Mouse (Mus musculus): ENCODE measurements around the gene Asns. TPM values are rescaled to one million over a fixed set of nuclear protein-coding genes. Genes with fewer than 3 reads are reported as not detected.
A peak's percentile ranks its signal among the peaks of the same experiment; 100 is the strongest.

Gene Asns
- polyA plus RNA-seq, 2 experiments: 103 to 341 TPM

DNA sequence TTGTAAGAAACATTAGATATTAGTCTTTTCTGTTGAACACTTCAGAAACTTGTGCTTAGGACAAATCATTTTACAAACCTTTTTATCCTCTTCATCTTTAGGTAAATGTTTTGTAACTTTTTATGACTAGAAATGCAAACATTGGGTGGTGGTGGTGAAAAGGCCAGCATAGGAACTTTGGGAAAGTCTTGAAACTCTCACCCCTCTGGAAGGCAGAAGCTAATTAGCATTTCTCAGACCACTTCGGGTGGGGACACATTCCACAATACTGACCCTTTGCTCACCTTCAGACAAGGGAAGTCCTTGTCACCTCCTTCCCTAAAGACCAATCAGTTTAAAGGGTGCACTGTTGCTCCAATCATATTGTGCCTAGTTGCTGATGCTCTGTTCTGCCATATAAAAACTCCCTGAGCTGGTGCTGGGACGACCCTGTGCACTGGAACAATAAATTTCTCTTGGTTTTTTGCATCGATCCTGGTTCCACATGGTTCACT lies 18.8 kb upstream of the Asns start:
- Histone ChIP-seq H3K27me3 (ENCODE audit: control insufficient read depth, insufficient read depth, low read length) (no peaks in the 10 kb centered on the region), H3K27ac (no peak overlapping the region), H3K9ac (replicated peaks) (no peak overlapping the region), H3K4me1 (replicated peaks; ENCODE audit: control insufficient read depth in 2 of 2, insufficient read depth in 2 of 2, low read length in 1 of 2) (peaks cover 3 to 8% of the 10 kb centered on the region in 2 experiments; a peak in 3 of 4 replicates), H3K9me3 (ENCODE audit: control insufficient read depth, low read length) (no peaks in the 10 kb centered on the region), H3K36me3 (replicated peaks; ENCODE audit: control insufficient read depth, insufficient read depth, low read depth) (no peaks in the 10 kb centered on the region), H3K4me3 (ENCODE audit: insufficient read depth in 1 of 2, low read depth in 2 of 2, low read length in 2 of 2) (no peak overlapping the region), H3K4me2 (ENCODE audit: low read depth) (no peak overlapping the region)
- TF ChIP-seq CTCF (IDR thresholded peaks at IDR 0.05; ENCODE audit: low read depth): no peak
- TF ChIP-seq EP300 (IDR thresholded peaks at IDR 0.05; ENCODE audit: low read depth): no peak
- whole genome bisulfite sequencing (ENCODE audit: insufficient replicate concordance): 70% methylated on average over 3 of the region's 3 CpGs
- no peak for DNase-seq (ENCODE audit: low read depth in 3 of 3, low spot score in 3 of 3)
- no peak for ATAC-seq (ENCODE audit: insufficient read depth)

DNA sequence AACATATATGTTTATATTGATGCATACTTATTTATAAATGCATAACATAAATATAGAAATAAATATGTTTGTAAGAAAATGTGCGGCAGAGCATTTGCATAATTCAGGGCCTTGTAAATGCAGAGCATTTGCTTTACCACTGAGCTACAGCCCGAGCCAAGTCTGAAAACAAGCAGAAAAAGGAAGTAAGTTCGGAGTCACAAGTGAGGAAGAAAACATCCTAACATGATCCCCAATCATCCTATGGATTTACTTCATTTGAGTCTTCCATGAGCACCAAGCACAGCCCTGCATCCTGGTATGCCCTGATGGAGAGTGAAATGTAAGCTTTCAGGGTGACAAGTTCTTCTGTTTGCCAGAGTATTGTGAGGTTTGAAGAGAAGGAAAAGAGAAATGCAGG lies 15.2 kb upstream of the Asns start:
- 50% methylated on average over 3 of the region's 3 CpGs for WGBS (ENCODE audit: insufficient replicate concordance)
- no peak for TF ChIP-seq CTCF (IDR thresholded peaks at IDR 0.05; ENCODE audit: low read depth)
- TF ChIP-seq EP300 (IDR thresholded peaks at IDR 0.05; ENCODE audit: low read depth): no peak
- H3K4me3 ChIP-seq (ENCODE audit: insufficient read depth in 1 of 2, low read depth in 2 of 2, low read length in 2 of 2): no peak overlapping the region
- H3K27me3 ChIP-seq (ENCODE audit: control insufficient read depth, insufficient read depth, low read length): no peaks in the 10 kb centered on the region
- no peak for ATAC-seq (ENCODE audit: insufficient read depth)
- no peak overlapping the region for H3K27ac ChIP-seq
- no peaks in the 10 kb centered on the region for H3K9me3 ChIP-seq (ENCODE audit: control insufficient read depth, low read length)
- H3K9ac ChIP-seq (replicated peaks): no peak overlapping the region
- DNase-seq (ENCODE audit: low read depth in 3 of 3, low spot score in 3 of 3): no peak
- peaks cover 0 to 7% of the 10 kb centered on the region in 2 experiments; a peak in 2 of 4 replicates for H3K4me1 ChIP-seq (replicated peaks; ENCODE audit: control insufficient read depth in 2 of 2, insufficient read depth in 2 of 2, low read length in 1 of 2)
- no peaks in the 10 kb centered on the region for H3K36me3 ChIP-seq (replicated peaks; ENCODE audit: control insufficient read depth, insufficient read depth, low read depth)
- H3K4me2 ChIP-seq (ENCODE audit: low read depth): no peak overlapping the region

DNA sequence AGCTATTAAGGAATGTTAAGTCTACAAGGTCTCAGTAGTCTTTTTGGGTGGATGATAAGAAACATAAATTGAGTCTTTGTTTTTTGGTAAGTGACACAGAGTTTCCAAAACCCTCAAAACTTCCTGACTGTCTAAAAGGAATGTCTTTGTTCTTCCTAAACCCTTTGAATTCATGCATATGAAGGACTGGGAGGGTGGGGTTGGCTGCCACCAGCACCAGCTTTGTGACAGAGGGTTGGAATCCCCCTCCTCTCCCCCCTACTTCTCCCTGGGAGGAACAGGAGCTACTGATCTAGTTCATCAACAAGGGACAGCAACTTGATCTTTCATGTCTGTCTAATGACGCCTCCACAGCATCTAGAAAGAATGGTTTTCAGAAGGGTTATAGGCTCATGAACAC lies 13.7 kb upstream of the Asns start:
- no peak for TF ChIP-seq EP300 (IDR thresholded peaks at IDR 0.05; ENCODE audit: low read depth)
- WGBS (ENCODE audit: insufficient replicate concordance): 70% methylated on average over 1 of the region's 1 CpGs
- no peak overlapping the region for H3K27ac ChIP-seq
- no peak for DNase-seq (ENCODE audit: low read depth in 3 of 3, low spot score in 3 of 3)
- no peaks in the 10 kb centered on the region for H3K27me3 ChIP-seq (ENCODE audit: control insufficient read depth, insufficient read depth, low read length)
- H3K4me3 ChIP-seq (ENCODE audit: insufficient read depth in 1 of 2, low read depth in 2 of 2, low read length in 2 of 2): no peak overlapping the region
- no peaks in the 10 kb centered on the region for H3K36me3 ChIP-seq (replicated peaks; ENCODE audit: control insufficient read depth, insufficient read depth, low read depth)
- no peak for ATAC-seq (ENCODE audit: insufficient read depth)
- peaks cover 0 to 5% of the 10 kb centered on the region in 2 experiments; a peak in 2 of 4 replicates for H3K4me1 ChIP-seq (replicated peaks; ENCODE audit: control insufficient read depth in 2 of 2, insufficient read depth in 2 of 2, low read length in 1 of 2)
- H3K9me3 ChIP-seq (ENCODE audit: control insufficient read depth, low read length): no peaks in the 10 kb centered on the region
- H3K4me2 ChIP-seq (ENCODE audit: low read depth): no peak overlapping the region
- no peak overlapping the region for H3K9ac ChIP-seq (replicated peaks)

DNA sequence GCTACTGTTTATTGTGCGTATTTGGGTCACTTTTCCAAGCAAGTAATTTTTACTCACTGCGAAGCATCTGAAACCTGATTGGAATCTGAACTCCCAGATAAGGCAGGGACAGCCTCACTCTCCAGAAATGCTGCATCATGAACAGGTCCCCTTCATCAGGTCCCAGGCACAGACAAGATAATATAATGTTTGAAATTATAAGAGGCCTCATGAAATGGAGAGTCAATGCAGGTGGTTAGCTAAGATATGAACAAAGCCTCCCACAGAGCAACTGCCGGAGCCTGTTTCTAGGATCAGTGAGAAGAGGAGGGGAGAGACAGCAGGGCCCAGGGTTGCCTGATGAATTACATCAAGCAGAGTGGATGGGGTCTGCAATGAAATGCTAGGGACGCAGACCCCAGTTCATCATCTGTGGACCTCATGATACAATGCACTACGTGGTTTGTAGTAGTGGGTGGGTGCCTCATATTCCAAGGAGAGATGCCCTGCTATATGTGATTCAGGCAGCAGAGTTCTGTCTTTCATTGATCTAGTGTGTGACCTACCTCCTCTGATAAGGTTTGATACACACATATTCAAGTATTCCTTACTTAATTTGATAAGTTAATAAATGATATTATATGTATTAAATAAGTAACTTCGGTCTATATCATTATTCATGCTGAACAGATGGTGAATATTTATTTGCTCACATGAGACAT lies 5.1 kb upstream of the Asns start:
- no peaks in the 10 kb centered on the region for H3K27me3 ChIP-seq (ENCODE audit: control insufficient read depth, insufficient read depth, low read length)
- peak; percentile 73 to 81 (median 77) for DNase-seq (ENCODE audit: low read depth in 3 of 3, low spot score in 3 of 3)
- peak overlapping the region; percentile 90 for H3K27ac ChIP-seq
- H3K36me3 ChIP-seq (replicated peaks; ENCODE audit: control insufficient read depth, insufficient read depth, low read depth): no peaks in the 10 kb centered on the region
- H3K4me3 ChIP-seq (ENCODE audit: insufficient read depth in 1 of 2, low read depth in 2 of 2, low read length in 2 of 2): peak overlapping the region; percentile 10 to 29; a peak in 1 of 4 replicates
- ATAC-seq (ENCODE audit: insufficient read depth): peak; percentile 84
- no peak for TF ChIP-seq CTCF (IDR thresholded peaks at IDR 0.05; ENCODE audit: low read depth)
- TF ChIP-seq EP300 (IDR thresholded peaks at IDR 0.05; ENCODE audit: low read depth): peak; percentile 94
- H3K9me3 ChIP-seq (ENCODE audit: control insufficient read depth, low read length): no peaks in the 10 kb centered on the region
- H3K4me2 ChIP-seq (ENCODE audit: low read depth): peak overlapping the region; percentile 64
- H3K9ac ChIP-seq (replicated peaks): peak overlapping the region; percentile 42
- peaks cover 49 to 50% of the 10 kb centered on the region in 2 experiments for H3K4me1 ChIP-seq (replicated peaks; ENCODE audit: control insufficient read depth in 2 of 2, insufficient read depth in 2 of 2, low read length in 1 of 2)
- WGBS (ENCODE audit: insufficient replicate concordance): 27% methylated on average over 6 of the region's 6 CpGs

DNA sequence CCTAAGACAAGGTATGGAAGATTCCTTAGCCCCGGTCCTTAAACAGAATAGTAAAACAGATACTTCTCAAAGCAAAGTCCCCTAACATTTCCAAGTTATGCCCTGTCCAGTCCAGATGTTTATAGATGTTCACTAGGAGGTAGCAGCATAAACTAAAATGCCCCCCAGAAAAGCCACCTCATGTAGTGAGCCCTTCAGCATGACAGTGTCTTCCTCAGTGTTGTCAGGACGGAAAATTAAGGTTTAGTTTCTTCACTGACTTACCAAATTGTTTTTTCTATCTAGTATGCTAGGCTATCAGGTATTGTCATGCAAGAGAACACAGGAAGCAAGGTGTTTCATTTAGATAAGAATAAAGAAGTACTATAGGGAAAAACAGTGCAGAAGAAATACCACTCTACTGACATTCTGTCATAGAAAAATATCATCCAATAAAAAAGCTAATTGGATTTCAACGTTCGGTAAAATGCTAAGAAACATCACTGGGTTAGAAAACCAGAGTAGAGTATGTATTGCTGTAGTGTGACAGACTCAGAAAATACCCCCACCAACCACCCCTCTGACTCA lies 4.1 kb upstream of the Asns start:
- peak overlapping the region; percentile 90 for H3K27ac ChIP-seq
- H3K4me2 ChIP-seq (ENCODE audit: low read depth): peak overlapping the region; percentile 64
- H3K9ac ChIP-seq (replicated peaks): peak overlapping the region; percentile 51
- no peaks in the 10 kb centered on the region for H3K36me3 ChIP-seq (replicated peaks; ENCODE audit: control insufficient read depth, insufficient read depth, low read depth)
- ATAC-seq (ENCODE audit: insufficient read depth) (no peak), DNase-seq (ENCODE audit: low read depth in 3 of 3, low spot score in 3 of 3) (peak in 1 of 3 experiments; percentile 45)
- H3K9me3 ChIP-seq (ENCODE audit: control insufficient read depth, low read length): no peaks in the 10 kb centered on the region
- peaks cover 49 to 50% of the 10 kb centered on the region in 2 experiments for H3K4me1 ChIP-seq (replicated peaks; ENCODE audit: control insufficient read depth in 2 of 2, insufficient read depth in 2 of 2, low read length in 1 of 2)
- peak; percentile 78 for TF ChIP-seq EP300 (IDR thresholded peaks at IDR 0.05; ENCODE audit: low read depth)
- TF ChIP-seq CTCF (IDR thresholded peaks at IDR 0.05; ENCODE audit: low read depth): no peak
- WGBS (ENCODE audit: insufficient replicate concordance): 25% methylated on average over 4 of the region's 4 CpGs
- no peaks in the 10 kb centered on the region for H3K27me3 ChIP-seq (ENCODE audit: control insufficient read depth, insufficient read depth, low read length)
- no peak overlapping the region for H3K4me3 ChIP-seq (ENCODE audit: insufficient read depth in 1 of 2, low read depth in 2 of 2, low read length in 2 of 2)

All from liver, embryonic 14.5 days (tissue).